Mouse (Mus musculus): ENCODE measurements around the gene Snrnp200. TPM values are rescaled to one million over a fixed set of nuclear protein-coding genes. Genes with fewer than 3 reads are reported as not detected.

The Snrnp200 gene
- 95.4 TPM for polyA plus RNA-seq (2017; shearing (Covaris generic))

DNA sequence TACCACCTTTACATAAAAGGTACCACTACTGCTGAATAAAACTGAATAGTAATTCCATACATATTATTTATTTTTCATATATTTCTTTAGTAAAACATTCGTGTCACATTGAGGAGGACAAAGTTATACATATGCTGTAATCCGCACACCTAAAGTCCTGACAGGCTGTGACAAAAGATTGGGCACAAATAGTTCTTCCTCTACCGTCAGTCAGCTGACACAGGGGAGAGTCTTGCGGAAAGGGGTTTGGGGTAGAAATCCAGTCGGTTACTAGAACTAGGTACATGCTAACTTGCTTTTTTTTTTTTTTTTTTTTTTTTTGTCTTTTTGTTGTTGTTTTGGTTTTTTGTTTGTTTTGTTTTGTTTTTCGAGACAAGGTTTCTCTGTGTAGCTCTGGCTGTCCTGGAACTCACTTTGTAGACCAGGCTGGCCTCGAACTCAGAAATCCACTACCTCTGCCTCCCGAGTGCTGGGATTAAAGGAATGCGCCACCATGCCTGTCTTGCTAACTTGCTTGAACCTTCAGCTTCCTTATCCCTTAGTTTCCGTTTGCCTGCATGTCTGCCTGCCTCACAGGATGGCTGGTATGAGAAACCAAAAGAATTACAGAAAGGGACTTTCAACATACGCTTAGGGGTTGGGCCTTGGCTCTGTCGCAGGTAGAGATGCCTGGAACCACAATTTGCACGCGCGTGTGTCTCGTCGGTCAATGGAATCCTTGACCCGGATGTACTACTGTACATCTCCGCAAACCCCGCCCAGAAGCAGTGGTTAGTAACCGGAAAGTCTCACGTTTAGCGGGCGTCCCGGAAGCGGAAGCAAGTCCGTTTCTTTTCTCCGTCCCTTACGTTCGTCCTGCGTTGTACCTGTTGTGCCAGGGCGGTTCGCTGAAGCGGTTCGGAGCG lies at the start of gene Snrnp200, which contains the start of gene 1810024B03Rik:
TSS of gene Snrnp200 (plus strand) at position 840 of the 905 bp plus-strand sequence.
TSS of gene 1810024B03Rik (minus strand) at position 734 of the 905 bp plus-strand sequence.

DNA sequence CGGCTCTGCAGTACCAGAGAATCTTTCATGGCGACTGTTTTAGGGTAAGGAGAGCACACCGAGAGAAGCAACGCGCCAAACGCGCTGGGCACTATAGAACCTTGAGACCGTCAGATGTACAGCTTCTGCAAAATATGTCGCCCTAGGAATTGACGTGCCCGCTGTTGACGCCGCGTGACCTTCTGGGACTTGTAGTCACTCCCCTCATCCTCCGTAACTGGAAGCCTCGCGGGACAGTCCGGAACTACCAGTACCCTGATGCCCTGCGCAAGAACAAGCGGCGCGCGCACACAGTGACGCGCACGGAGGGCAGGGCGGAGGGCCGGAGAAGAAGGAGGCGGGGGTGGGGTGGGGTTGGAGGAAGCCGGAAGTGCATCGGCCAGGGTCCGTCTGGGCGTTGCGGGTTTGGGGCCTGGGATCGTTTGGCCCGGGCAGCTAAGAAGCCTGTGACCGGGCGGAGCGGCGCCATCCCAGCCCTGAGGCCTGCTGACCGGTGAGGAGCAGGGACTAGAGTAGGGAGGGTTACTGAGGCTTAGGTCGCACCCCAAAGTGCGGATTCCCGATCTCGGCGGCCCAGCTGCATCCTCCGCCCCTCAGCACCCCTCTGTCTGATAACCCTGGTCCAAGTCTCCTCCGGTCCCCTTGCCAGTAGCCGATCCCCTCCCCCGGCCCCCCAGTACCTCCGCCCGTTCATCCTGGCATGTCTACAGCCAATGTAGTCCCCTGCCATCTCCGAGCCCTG lies 39.6 kb downstream of the Snrnp200 start, which contains the start of the genes Ciao1 and Tmem127:
TSS of gene Ciao1 (minus strand) at position 225 of the 742 bp plus-strand sequence.
TSS of gene Tmem127 (plus strand) at position 317 of the 742 bp plus-strand sequence.

DNA sequence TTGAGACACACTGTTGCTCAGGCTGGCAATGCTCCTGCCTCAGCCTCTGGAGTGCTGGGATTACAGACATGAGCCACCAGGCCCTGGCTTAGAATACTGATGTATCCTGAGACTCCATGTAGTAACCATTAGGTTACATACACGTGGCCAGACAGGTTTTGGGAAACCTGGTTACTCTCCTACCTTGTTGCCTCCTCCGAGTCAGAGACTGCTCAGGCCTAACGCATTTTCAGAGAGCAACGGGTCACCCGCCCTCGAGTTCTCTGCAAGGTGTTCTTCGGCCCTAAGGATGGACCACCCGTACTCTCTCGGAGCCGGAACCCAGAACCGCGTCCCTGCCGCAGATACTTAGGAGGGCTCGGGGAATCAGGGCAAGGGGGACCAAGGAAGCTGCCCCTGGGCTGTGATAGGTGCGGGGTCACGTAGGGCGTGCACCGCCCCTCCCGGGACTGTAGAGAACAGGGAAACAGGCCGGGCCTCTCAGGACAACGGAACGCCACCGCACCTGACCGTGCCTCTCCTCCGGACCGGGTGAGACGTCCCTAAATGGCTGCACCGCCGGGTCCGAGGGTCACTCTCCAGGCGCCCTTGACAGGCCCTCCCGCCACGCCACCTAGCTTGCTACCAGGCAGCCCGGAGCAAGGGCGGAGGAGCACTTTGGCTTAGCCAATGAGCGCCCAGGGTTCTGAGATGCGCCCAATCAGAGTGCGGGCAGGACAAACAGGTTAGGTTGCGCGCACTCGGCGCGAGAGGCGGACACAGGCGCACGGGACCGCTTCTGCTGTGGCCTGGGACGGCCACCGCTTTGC lies 61.5 kb downstream of the Snrnp200 start, which contains the start of gene Stard7:
TSS of gene Stard7 (plus strand) at position 728 of the 809 bp plus-strand sequence.

Other genes starting within 250 kb of the Snrnp200 start
- 18.0 TPM for gene Ap4e1, start 199.7 kb upstream of the Snrnp200 start, polyA plus RNA-seq (2017; shearing (Covaris generic))
- gene Blvra, start 137.7 kb upstream of the Snrnp200 start, polyA plus RNA-seq (2017; shearing (Covaris generic)), result 68.6 TPM
- 5.5 TPM for gene Ncaph, start 74.4 kb upstream of the Snrnp200 start, polyA plus RNA-seq (2017; shearing (Covaris generic))
- gene Itpripl1, start 64.9 kb upstream of the Snrnp200 start, polyA plus RNA-seq (2017; shearing (Covaris generic)), result 5.3 TPM
- 1.3 TPM for gene 1810024B03Rik, start 106 bp upstream of the Snrnp200 start, polyA plus RNA-seq (2017; shearing (Covaris generic))
- 76.9 TPM for gene Ciao1, start 39.4 kb downstream of the Snrnp200 start, polyA plus RNA-seq (2017; shearing (Covaris generic))
- gene Tmem127, start 39.5 kb downstream of the Snrnp200 start, polyA plus RNA-seq (2017; shearing (Covaris generic)), result 48.9 TPM
- gene Stard7, start 61.8 kb downstream of the Snrnp200 start, polyA plus RNA-seq (2017; shearing (Covaris generic)), result 96.8 TPM
- gene Dusp2, start 127.8 kb downstream of the Snrnp200 start, polyA plus RNA-seq (2017; shearing (Covaris generic)), result 433 TPM
- gene Astl, start 130.3 kb downstream of the Snrnp200 start, polyA plus RNA-seq (2017; shearing (Covaris generic)), result 0.44 TPM
- 0.07 TPM for gene Adra2b, start 154.8 kb downstream of the Snrnp200 start, polyA plus RNA-seq (2017; shearing (Covaris generic))
- 0.68 TPM for gene Gpat2, start 216.8 kb downstream of the Snrnp200 start, polyA plus RNA-seq (2017; shearing (Covaris generic))
- gene Fahd2a, start 236.2 kb downstream of the Snrnp200 start, polyA plus RNA-seq (2017; shearing (Covaris generic)), result 29.0 TPM

Data from CD4-positive, CD25-positive, alpha-beta regulatory T cell (primary cell).